Mouse (Mus musculus) liver, postnatal 0 days (tissue): ENCODE measurements around the gene Cnnm3. TPM values are rescaled to one million over a fixed set of nuclear protein-coding genes. Genes with fewer than 3 reads are reported as not detected.

ENCODE experiments used
- ATAC-seq: fragments of 200-750 bp; cut with Nextera tagmentation; 2 replicates; pipeline ENCODE4 v1.8.0; 2017; ENCODE audit warnings: mild to moderate bottlenecking, moderate library complexity
- DNase-seq: peaks from one replicate; pipeline ENCODE4 v3.0.0-alpha.2; 2016
- H3K27ac ChIP-seq: fragments of 300-500 bp; sonication (generic); 2 replicates; pipeline ENCODE4 v1.5.1; 2014; ENCODE audit warnings: antibody characterized with exemption, moderate library complexity, mild to moderate bottlenecking, low read depth
- H3K27me3 ChIP-seq: fragments of 300-500 bp; sonication (generic); 2 replicates; pipeline ENCODE4 v1.6.1; 2014; ENCODE audit warnings: low read length, control low read depth, mixed read lengths; ENCODE audit not compliant: insufficient read depth
- H3K36me3 ChIP-seq: fragments of 300-500 bp; sonication (generic); replicated peaks from 2 replicates; pipeline ENCODE4 v1.6.1; 2014; ENCODE audit warnings: mild to moderate bottlenecking, control low read depth, low read length, moderate library complexity, mixed read lengths; ENCODE audit not compliant: insufficient read depth
- H3K4me1 ChIP-seq: fragments of 300-500 bp; sonication (generic); 2 replicates; pipeline ENCODE4 v1.6.1; 2014; ENCODE audit warnings: antibody characterized with exemption, mild to moderate bottlenecking, control low read depth; ENCODE audit not compliant: insufficient read depth
- H3K4me2 ChIP-seq: fragments of 300-500 bp; sonication (generic); 2 replicates; pipeline ENCODE4 v1.6.1; 2014; ENCODE audit warnings: low read depth, mild to moderate bottlenecking, low read length, moderate library complexity, mixed read lengths
- H3K4me3 ChIP-seq: fragments of 300-500 bp; sonication (generic); 2 replicates; pipeline ENCODE4 v1.5.1; 2014; ENCODE audit warnings: low read depth, low read length
- H3K9ac ChIP-seq: fragments of 300-500 bp; sonication (generic); replicated peaks from 2 replicates; pipeline ENCODE4 v1.6.1; 2014; ENCODE audit warnings: mild to moderate bottlenecking, moderate library complexity
- H3K9me3 ChIP-seq: fragments of 300-500 bp; sonication (generic); 2 replicates; pipeline ENCODE4 v1.6.1; 2016; ENCODE audit warnings: mild to moderate bottlenecking, control low read depth, low read length, mixed read lengths
- CTCF ChIP-seq: sonication (generic); IDR thresholded peaks from 2 replicates; pipeline ENCODE4 v1.5.1; 2016; ENCODE audit warnings: antibody characterized with exemption, low read depth
- EP300 ChIP-seq: IDR thresholded peaks from 2 replicates; pipeline ENCODE4 v1.6.1; 2016; ENCODE audit warnings: antibody characterized with exemption, low read depth, mild to moderate bottlenecking
- WGBS: fragments of 180-500 bp; shearing (Covaris S2); extraction: QIAGEN DNeasy Blood & Tissue Kit; methylation state at CpG from one replicate; pipeline ENCODE4 v1.1.7; 2014; ENCODE audit not compliant: insufficient replicate concordance; 5-methylcytosine and 5-hydroxymethylcytosine counted together
- polyA plus RNA-seq: library from polyadenylated mRNA; unstranded; fragments of >200 nt; fragmentation: Nextera tagmentation; extraction: Ambion mirVana; gene quantifications from 2 replicates; pipeline ENCODE4 v1.2.1, GENCODE M21; 2015

Gene Cnnm3
- polyA plus RNA-seq, 1 experiment from 2014 or later = 0.92 TPM

GRCm38 (mm10) chr1:36524058-36524457 lies 12.4 kb downstream of the Cnnm3 start:
- no peak for TF ChIP-seq EP300
- no peak for TF ChIP-seq CTCF
- DNase-seq (no peak), ATAC-seq (no peak)
- Histone ChIP-seq H3K4me3 (no peak overlapping the region), H3K27me3 (no peaks in the 10 kb centered on the region), H3K9ac (no peak overlapping the region), H3K27ac (no peak overlapping the region), H3K4me1 (peaks cover 7% of the 10 kb centered on the region), H3K9me3 (no peaks in the 10 kb centered on the region), H3K4me2 (no peak overlapping the region), H3K36me3 (peaks cover 45% of the 10 kb centered on the region)
- WGBS = 81% methylated on average over 5 of the region's 5 CpGs

- Histone ChIP-seq H3K27ac (peak overlapping the region; percentile 57; the same call in 1 of the 2 replicates), H3K9ac (no peak overlapping the region), H3K9me3 (no peaks in the 10 kb centered on the region), H3K36me3 (peaks cover 35% of the 10 kb centered on the region), H3K4me1 (peaks cover 7% of the 10 kb centered on the region), H3K4me2 (no peak overlapping the region), H3K27me3 (no peaks in the 10 kb centered on the region), H3K4me3 (no peak overlapping the region)
- TF ChIP-seq CTCF = no peak
- TF ChIP-seq EP300 = no peak
- peak; percentile 48 for DNase-seq
- 68% methylated on average over 12 of the region's 12 CpGs for WGBS
- ATAC-seq = peak; percentile 66
These were observed 14.1 kb downstream of the Cnnm3 start for GRCm38 (mm10) chr1:36525774-36526173.

- ATAC-seq = peak; percentile 82
- H3K4me2 ChIP-seq = no peak overlapping the region
- TF ChIP-seq EP300 (no peak), CTCF (no peak)
These were observed 15.2 kb downstream of the Cnnm3 start for GRCm38 (mm10) chr1:36526903-36527302.

DNA sequence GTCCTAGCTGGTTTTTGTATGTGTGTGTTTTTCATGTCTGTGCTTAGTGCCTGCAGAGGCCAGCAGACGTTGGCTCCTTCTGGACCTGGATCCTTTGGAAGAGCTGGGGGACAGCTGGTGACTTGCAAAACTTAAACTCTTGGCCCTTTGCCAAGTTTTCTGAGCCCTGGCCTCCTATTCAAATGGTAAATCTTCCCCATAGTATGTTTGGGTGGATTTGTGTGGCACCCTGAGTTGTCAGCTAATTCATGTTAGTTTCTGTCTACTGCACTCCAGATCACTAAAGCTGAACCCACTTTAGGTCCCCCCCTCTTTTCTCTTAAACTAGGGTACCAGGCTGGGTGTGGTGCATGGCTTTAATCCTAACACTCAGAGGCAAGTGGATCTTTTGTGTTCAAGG lies 16.7 kb downstream of the Cnnm3 start:
- Histone ChIP-seq H3K27ac (no peak overlapping the region), H3K9ac (no peak overlapping the region), H3K9me3 (no peaks in the 10 kb centered on the region), H3K4me2 (no peak overlapping the region), H3K4me3 (no peak overlapping the region), H3K27me3 (no peaks in the 10 kb centered on the region), H3K4me1 (peaks cover 7% of the 10 kb centered on the region), H3K36me3 (peaks cover 17% of the 10 kb centered on the region)
- WGBS = 23% methylated on average over 1 of the region's 1 CpGs
- DNase-seq = no peak
- TF ChIP-seq CTCF = no peak
- no peak for TF ChIP-seq EP300
- ATAC-seq = no peak

More at GRCm38 (mm10) chr1:36526903-36527302, 15.2 kb downstream of the Cnnm3 start:
- Histone ChIP-seq H3K27me3 (no peaks in the 10 kb centered on the region), H3K4me1 (peaks cover 7% of the 10 kb centered on the region), H3K36me3 (peaks cover 24% of the 10 kb centered on the region), H3K9me3 (no peaks in the 10 kb centered on the region), H3K9ac (no peak overlapping the region), H3K27ac (peak overlapping the region; percentile 50), H3K4me3 (no peak overlapping the region)
- WGBS = 67% methylated on average over 10 of the region's 10 CpGs
- DNase-seq = peak; percentile 42

GRCm38 (mm10) chr1:36529274-36529673 lies 17.6 kb downstream of the Cnnm3 start:
- no peaks in the 10 kb centered on the region for H3K27me3 ChIP-seq
- peaks cover 15% of the 10 kb centered on the region for H3K36me3 ChIP-seq
- no peak overlapping the region for H3K9ac ChIP-seq
- no peaks in the 10 kb centered on the region for H3K9me3 ChIP-seq
- H3K4me3 ChIP-seq = no peak overlapping the region
- H3K4me1 ChIP-seq = peaks cover 7% of the 10 kb centered on the region
- TF ChIP-seq EP300 = no peak
- no peak for TF ChIP-seq CTCF
- DNase-seq (no peak), ATAC-seq (no peak)
- no peak overlapping the region for H3K27ac ChIP-seq
- H3K4me2 ChIP-seq = no peak overlapping the region
- WGBS = 83% methylated on average over 4 of the region's 4 CpGs

DNA sequence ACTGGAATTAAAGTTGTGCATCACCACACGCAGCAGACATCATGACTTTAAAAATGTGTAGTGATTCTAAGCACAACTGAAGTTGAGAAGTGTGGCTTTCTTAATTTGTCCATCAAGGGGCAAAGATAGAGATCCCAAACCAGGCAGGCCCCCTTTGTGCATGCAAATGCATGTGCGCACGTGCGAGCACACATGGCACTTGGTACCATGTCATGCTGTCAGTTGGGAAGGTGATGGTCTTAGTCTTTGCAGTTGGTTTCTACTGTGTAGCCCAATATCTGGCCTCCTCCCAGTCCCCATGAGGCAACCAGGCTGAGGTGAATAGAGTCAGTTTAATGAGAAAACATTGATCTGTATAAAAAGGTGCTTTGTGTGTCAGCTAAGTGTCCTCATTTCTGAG lies 18.2 kb downstream of the Cnnm3 start:
- H3K27me3 ChIP-seq = no peaks in the 10 kb centered on the region
- WGBS = 93% methylated on average over 4 of the region's 4 CpGs
- TF ChIP-seq EP300 = no peak
- TF ChIP-seq CTCF = no peak
- no peak overlapping the region for H3K4me3 ChIP-seq
- ATAC-seq = no peak
- no peak for DNase-seq
- H3K9ac ChIP-seq = no peak overlapping the region
- H3K27ac ChIP-seq = no peak overlapping the region
- H3K9me3 ChIP-seq = no peaks in the 10 kb centered on the region
- H3K36me3 ChIP-seq = peaks cover 11% of the 10 kb centered on the region
- peaks cover 11% of the 10 kb centered on the region for H3K4me1 ChIP-seq
- no peak overlapping the region for H3K4me2 ChIP-seq

- H3K4me1 ChIP-seq = peaks cover 16% of the 10 kb centered on the region
- H3K4me2 ChIP-seq = no peak overlapping the region
- H3K9me3 ChIP-seq = no peaks in the 10 kb centered on the region
- ATAC-seq (no peak), DNase-seq (no peak)
- H3K27ac ChIP-seq = no peak overlapping the region
- H3K9ac ChIP-seq = no peak overlapping the region
- 78% methylated on average over 8 of the region's 8 CpGs for WGBS
- peaks cover 6% of the 10 kb centered on the region; the same call in 1 of the 2 replicates for H3K36me3 ChIP-seq
- H3K4me3 ChIP-seq = no peak overlapping the region
- TF ChIP-seq CTCF (no peak), EP300 (no peak)
- no peaks in the 10 kb centered on the region for H3K27me3 ChIP-seq
These were observed 18.8 kb downstream of the Cnnm3 start for GRCm38 (mm10) chr1:36530485-36530884.
